Mouse (Mus musculus): ENCODE data around the gene Lin28b.

DNA sequence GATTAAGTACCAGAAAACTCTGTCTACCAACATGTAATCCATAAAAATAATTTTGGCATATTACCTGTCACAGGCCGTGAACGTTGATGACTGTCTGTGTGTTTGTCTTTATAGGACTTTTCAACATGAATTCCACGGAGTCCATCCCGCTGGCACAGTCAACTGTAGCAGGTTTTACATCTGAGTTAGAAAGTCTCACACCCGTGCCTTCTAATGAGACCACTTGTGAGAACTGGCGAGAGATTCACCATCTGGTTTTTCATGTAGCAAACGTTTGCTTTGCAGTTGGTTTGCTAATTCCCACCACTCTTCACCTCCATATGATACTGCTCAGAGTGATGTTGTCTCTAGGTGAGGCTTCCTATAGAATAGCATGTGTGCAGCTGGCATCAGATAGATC is 147.1 kb downstream of the Lin28b start:
- TF ChIP-seq POLR2A (IDR thresholded peaks at IDR 0.05; ENCODE audit: insufficient read depth, low read depth, low read length) (no peak), CTCF (IDR thresholded peaks at IDR 0.05) (no peak)

Measured in heart, adult 2 months (tissue).